In genomic region chr11:12232743-12233125, GRCm38 (mm10) we compare ENCODE assay signal across 15 mouse cellular contexts.
DNase-seq lines count a peak whose midpoint lies in the region; ATAC-seq lines count a peak whose summit lies in the region.
"Had no signal": no experiment of that assay in that cellular context is flagged by ENCODE, and none has a peak within 500 bp of the region (broad histone marks: within the 10 kb centered on the region; RNA-seq: fewer than 3 reads in every experiment).

No protein-coding gene starts in this region.

- ATAC-seq in kidney, embryonic 15.5 days (replicated peaks; ENCODE audit: low FRiP score), result 0 out of 2 replicates have a peak, but pooled peaks have one; percentile 9
- peak; percentile 14; the same call in 1 of the 2 replicates for ATAC-seq in neural tube, embryonic 13.5 days (ENCODE audit: low read depth)

- no peaks in the 10 kb centered on the region for H3K27me3 ChIP-seq in kidney, embryonic 15.5 days
- H3K27me3 ChIP-seq in neural tube, embryonic 13.5 days, result no peaks in the 10 kb centered on the region
- H3K27me3 ChIP-seq in embryonic facial prominence, embryonic 10.5 days (replicated peaks; ENCODE audit: low read depth, poor library complexity, severe bottlenecking), result no peaks in the 10 kb centered on the region
- H3K27me3 ChIP-seq: embryonic facial prominence, embryonic 15.5 days had no signal

- no peak overlapping the region for H3K4me2 ChIP-seq in kidney, embryonic 15.5 days
- H3K4me2 ChIP-seq in neural tube, embryonic 13.5 days, result no peak overlapping the region
- H3K4me2 ChIP-seq: embryonic facial prominence, embryonic 15.5 days; forebrain, embryonic 13.5 days; heart, embryonic 11.5 days had no signal

- H3K9me3 ChIP-seq in kidney, embryonic 15.5 days (replicated peaks), result no peaks in the 10 kb centered on the region
- H3K9me3 ChIP-seq in neural tube, embryonic 13.5 days, result no peaks in the 10 kb centered on the region
- H3K9me3 ChIP-seq in embryonic facial prominence, embryonic 10.5 days, result no peaks in the 10 kb centered on the region
- H3K9me3 ChIP-seq: embryonic facial prominence, embryonic 15.5 days; forebrain, embryonic 13.5 days; megakaryocyte, embryonic 14.5 days had no signal

- 0 out of 2 replicates have a peak, but pooled peaks cover 8% of the 10 kb centered on the region for H3K4me1 ChIP-seq in kidney, embryonic 15.5 days
- H3K4me1 ChIP-seq in neural tube, embryonic 13.5 days (replicated peaks), result peaks cover 3% of the 10 kb centered on the region; the same call in 1 of the 2 replicates
- no peaks in the 10 kb centered on the region for H3K4me1 ChIP-seq in embryonic facial prominence, embryonic 10.5 days
- H3K4me1 ChIP-seq: megakaryocyte, embryonic 14.5 days had no signal

- H3K4me3 ChIP-seq in kidney, embryonic 15.5 days (replicated peaks), result no peak overlapping the region
- no peak overlapping the region for H3K4me3 ChIP-seq in neural tube, embryonic 13.5 days
- no peak overlapping the region for H3K4me3 ChIP-seq in embryonic facial prominence, embryonic 10.5 days
- H3K4me3 ChIP-seq: embryonic facial prominence, embryonic 15.5 days; forebrain, embryonic 13.5 days; megakaryocyte, embryonic 14.5 days had no signal

- WGBS in kidney, embryonic 15.5 days, result 76% methylated on average over 3 of the region's 3 CpGs
- 84% methylated on average over 3 of the region's 3 CpGs for WGBS in neural tube, embryonic 13.5 days
- WGBS in embryonic facial prominence, embryonic 10.5 days, result 77% methylated on average over 3 of the region's 3 CpGs

- peak; percentile 20 for DNase-seq in cerebellum, adult 9-10 months
- DNase-seq in cerebellum, adult 9-11 months, result no peak
- DNase-seq in kidney, adult 11 months, result no peak
- no peak for DNase-seq in neural tube, embryonic 10.5 days (ENCODE audit: extremely low spot score, low spot score)
- peak; percentile 3 to 13 for DNase-seq in cerebellum, postnatal 36 days
- DNase-seq in embryonic facial prominence, embryonic 10.5 days (ENCODE audit: low spot score), result no peak
- DNase-seq: gastrocnemius, postnatal 36 days; liver; thymus, postnatal 4 days had no signal

- H3K36me3 ChIP-seq in kidney, embryonic 15.5 days, result no peaks in the 10 kb centered on the region
- no peaks in the 10 kb centered on the region for H3K36me3 ChIP-seq in neural tube, embryonic 13.5 days
- no peaks in the 10 kb centered on the region for H3K36me3 ChIP-seq in embryonic facial prominence, embryonic 10.5 days (replicated peaks)
- H3K36me3 ChIP-seq: embryonic facial prominence, embryonic 15.5 days had no signal

- H3K9ac ChIP-seq in kidney, embryonic 15.5 days, result no peak overlapping the region
- no peak overlapping the region for H3K9ac ChIP-seq in neural tube, embryonic 13.5 days
- H3K9ac ChIP-seq: embryonic facial prominence, embryonic 15.5 days; forebrain, embryonic 13.5 days had no signal

- H3K27ac ChIP-seq in kidney, embryonic 15.5 days, result no peak overlapping the region
- no peak overlapping the region for H3K27ac ChIP-seq in neural tube, embryonic 13.5 days (replicated peaks)
- no peak overlapping the region for H3K27ac ChIP-seq in embryonic facial prominence, embryonic 10.5 days (replicated peaks)
- H3K27ac ChIP-seq: embryonic facial prominence, embryonic 15.5 days; forebrain, embryonic 13.5 days had no signal

Comparison
In these comparisons a context has a peak if more than half of its experiments do, and no peak if none do; other contexts are left out.
1. DNase-seq: peak in cerebellum, adult 9-10 months (single experiment) and cerebellum, postnatal 36 days (2 of 2); none in cerebellum, adult 9-11 months (single experiment), kidney, adult 11 months (single experiment), neural tube, embryonic 10.5 days (single experiment) and embryonic facial prominence, embryonic 10.5 days (single experiment).